Mouse (Mus musculus): ENCODE results near the gene Fbln2.

Gene Fbln2

GRCm38 (mm10) chr6:91192851-91193545 lies 19.3 kb upstream of the Fbln2 start:
- DNase-seq (ENCODE audit: low spot score) = no peak

GRCm38 (mm10) chr6:91198456-91198855 lies 13.8 kb upstream of the Fbln2 start:
- DNase-seq (ENCODE audit: low spot score) = no peak

- DNase-seq (ENCODE audit: low spot score) = no peak
Observed at GRCm38 (mm10) chr6:91200429-91201188, 11.6 kb upstream of the Fbln2 start.

- peak; percentile 24 for DNase-seq (ENCODE audit: low spot score)
Observed at GRCm38 (mm10) chr6:91201881-91202341, 10.3 kb upstream of the Fbln2 start.

DNA sequence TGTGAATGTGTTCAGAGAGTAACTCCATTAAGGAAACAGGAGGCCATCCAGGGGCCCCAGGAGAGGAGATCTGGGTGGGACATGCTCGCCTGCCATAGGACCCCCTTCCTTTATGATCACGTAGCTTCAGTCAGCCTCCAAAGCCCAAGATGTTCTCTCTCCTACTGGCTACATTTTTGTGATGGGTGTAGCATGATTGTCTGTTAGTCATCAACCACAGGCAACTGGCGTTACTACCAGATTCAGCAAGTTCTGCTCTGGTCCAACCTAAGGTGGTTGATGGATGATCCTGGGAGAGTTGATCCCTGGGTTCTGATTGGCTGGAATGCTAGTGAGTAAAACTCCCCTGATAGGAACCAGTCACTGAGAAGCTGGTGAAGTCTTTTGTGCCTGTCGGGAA lies 9.7 kb upstream of the Fbln2 start:
- no peak for DNase-seq (ENCODE audit: low spot score)

DNA sequence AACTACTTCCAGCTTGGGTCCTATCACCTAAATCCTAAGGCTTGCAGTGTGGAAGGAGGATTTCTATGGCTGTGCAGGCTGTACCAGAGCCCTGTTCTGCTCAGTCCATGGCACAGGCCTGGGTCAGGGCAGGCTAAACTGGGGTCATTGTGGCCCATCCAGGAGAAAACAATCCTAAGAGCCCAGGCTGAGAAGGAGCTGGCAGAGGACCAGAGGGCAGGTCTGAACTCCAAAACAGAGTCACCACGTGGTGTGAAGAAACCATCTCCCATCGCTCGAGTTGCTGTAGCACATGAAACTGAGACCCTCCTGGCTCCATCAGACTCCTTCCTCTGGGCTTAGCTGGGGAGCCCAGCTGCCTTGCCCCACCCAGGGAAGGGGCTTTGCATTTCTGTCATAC lies 6.9 kb upstream of the Fbln2 start:
- DNase-seq (ENCODE audit: low spot score) = no peak

- no peak for DNase-seq (ENCODE audit: low spot score)
Observed at GRCm38 (mm10) chr6:91205791-91206190, 6.5 kb upstream of the Fbln2 start.

GRCm38 (mm10) chr6:91207491-91207890 lies 4.8 kb upstream of the Fbln2 start:
- no peak for DNase-seq (ENCODE audit: low spot score)

DNA sequence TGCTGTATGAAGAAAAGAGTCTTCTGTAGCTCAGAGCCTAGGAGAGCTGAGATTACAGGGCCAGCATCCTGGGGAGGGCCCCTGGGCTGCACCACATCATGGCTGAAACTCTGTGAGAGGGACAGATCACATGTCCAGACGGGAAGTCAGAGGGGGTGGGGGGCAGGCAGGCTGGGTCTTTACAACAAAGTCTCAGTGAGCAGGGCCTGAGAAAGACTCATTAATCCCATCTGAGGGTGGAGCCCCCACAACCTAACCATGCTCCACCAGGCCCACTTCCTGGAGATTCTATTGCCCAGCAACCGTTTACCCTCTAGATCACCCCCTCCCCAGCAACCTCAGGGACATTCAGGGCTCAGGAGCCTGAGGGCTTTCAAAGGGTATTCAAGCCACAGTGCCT lies 2.5 kb upstream of the Fbln2 start:
- DNase-seq (ENCODE audit: low spot score) = no peak

DNA sequence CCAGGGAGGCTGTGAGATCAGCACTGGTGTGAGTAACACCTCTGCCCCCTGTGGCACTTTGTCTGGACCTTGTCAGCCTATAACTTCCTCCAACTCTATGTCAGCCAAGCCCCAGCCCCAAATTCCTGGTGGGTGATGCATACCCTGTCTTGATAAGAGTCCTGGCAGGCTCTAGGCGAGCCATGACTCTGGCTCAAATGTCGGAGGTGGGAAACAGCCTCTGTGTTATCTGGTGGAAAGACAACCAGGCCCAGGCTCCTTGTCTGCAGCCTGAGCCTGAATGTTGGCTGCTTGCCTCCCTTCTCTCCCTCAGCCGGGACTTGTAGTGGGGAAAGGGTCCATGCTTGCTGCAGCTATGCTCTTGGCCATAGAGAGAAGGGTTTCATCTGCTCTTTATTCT lies 1.4 kb upstream of the Fbln2 start:
- no peak for DNase-seq (ENCODE audit: low spot score)

GRCm38 (mm10) chr6:91212571-91212970 lies 316 bp downstream of the Fbln2 start:
- DNase-seq (ENCODE audit: low spot score) = peak; percentile 42

DNA sequence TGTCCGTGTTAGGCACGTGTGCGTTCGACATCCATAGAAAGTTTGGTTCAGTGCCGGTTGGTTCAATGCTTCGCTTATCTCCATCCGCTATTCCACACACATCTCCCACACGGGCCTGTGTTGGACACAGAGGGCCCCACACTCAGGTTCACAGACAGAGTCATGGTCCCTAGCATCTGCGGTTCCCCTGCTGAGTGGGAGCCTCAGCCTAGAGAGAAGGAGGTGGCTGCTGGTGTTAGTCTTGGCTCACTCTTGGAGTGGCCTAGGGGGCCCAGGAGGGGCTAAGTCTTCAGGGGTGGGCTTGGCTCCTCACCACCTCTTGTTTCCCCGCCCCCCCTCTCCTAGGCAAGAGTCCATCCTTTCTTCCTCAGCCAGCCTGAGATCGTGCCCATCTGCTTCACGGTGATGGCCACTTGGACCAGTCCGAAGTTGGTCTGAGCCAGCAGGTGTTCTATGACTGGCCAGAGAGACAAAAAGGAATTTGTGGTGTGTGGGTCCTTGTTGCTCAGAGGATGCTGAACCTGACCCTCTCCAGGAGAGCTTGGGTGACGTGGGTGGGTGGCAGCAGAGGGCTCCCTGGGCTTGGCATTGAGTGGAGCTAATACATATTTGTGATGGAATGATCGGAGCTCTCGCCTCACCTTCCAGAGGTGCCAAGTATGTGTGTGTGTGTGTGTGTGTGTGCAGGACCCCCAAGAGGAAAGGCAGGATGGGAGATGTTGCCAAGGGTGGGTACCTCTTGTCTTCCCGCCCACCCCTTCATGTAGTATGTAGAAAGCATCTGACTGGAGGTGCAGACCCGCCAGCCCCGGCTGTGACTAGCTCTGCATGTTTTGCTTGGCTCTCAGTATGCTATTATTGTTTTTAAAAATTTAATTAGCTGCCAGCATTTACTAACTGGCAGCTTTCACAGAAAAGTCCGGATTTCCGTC lies 1.3 kb downstream of the Fbln2 start:
- DNase-seq (ENCODE audit: low spot score) = no peak

- no peak for DNase-seq (ENCODE audit: low spot score)
Observed at GRCm38 (mm10) chr6:91215454-91215853, 3.2 kb downstream of the Fbln2 start.

DNA sequence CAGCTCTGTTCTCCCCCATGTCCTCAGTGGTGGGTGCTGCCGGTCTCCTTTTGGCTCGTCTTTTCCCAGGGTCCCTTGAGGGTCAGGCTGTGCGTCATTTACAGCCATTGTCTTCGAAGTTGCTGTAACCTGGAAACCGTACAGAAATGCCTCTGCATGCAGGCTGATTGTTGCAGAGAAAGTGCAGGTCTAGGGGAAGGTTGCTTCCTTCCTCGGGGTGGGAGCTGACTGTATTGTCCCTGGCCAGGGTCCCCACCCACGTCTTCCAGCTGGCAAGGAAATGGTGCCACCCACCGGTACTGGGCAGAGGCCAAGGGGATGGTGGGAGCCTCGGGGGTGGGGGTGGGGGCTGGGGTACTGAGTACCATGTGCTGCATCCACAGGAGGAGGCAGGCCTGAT lies 6.2 kb downstream of the Fbln2 start:
- no peak for DNase-seq (ENCODE audit: low spot score)

DNA sequence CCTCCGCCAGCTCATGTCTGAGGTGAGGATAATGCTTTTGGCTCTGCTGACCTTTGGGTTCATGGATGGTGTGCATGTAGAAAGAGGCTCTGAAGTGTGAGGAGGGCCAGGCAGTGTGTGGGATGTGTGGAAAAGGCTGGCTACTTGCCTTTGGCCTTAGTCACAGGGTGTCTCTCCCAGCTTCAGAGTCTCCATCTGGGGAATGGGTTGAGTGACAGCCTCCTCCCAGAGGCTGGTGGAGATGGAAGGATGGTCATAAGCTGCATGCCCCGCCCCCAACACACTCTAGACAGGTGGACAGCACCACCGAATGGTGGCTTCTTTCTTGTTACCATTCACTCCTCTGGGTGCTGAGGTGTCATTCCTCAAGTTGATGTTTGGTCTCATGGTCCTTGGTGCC lies 6.6 kb downstream of the Fbln2 start:
- DNase-seq (ENCODE audit: low spot score) = no peak

DNA sequence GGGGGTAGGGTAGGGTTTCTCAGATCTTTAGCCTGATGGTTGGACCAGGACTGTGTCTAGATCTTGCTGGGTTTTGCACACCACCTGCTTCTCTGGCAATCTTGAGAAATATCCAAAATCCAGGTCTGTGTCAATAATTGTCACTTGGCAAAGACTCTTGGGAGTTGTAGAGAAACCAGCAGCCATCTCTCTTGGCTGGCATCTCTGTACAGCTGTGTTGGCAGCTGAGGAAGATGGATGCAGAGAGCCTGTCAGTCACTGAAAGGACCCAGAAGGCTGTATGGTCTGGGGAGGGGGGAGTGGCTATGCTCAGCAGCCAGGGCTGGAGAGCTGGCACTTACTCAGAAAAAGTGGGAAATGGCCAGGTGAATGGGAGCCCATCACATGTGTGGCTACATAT lies 7.8 kb downstream of the Fbln2 start:
- DNase-seq (ENCODE audit: low spot score) = no peak

- no peak for DNase-seq (ENCODE audit: low spot score)
Observed at GRCm38 (mm10) chr6:91221094-91221493, 8.8 kb downstream of the Fbln2 start.

- peak; percentile 21 for DNase-seq (ENCODE audit: low spot score)
Observed at GRCm38 (mm10) chr6:91222694-91223346, 10.6 kb downstream of the Fbln2 start.

- DNase-seq (ENCODE audit: low spot score) = peak; percentile 52
Observed at GRCm38 (mm10) chr6:91224939-91225338, 12.7 kb downstream of the Fbln2 start.

DNA sequence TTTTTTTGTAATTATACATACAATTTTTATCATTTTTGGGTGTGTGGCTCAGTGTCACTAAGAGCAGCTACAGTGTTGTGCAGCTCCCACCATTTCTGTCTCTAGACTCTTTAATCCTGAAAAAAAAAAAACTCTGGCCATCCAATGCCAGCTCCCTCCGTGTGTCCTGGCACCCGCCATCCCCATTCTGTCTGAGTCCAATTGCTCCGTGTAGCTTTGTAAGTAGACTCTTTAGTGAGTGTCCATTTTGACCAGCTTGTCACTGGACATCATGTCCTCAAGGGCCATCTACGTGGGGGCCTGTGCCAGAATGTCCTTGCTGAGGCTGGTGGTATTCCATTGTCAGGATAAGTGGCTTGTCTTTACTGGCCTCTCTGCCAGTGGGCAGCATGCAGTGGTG lies 13.1 kb downstream of the Fbln2 start:
- DNase-seq (ENCODE audit: low spot score) = no peak

GRCm38 (mm10) chr6:91226058-91226457 lies 13.8 kb downstream of the Fbln2 start:
- DNase-seq (ENCODE audit: low spot score) = no peak

- no peak for DNase-seq (ENCODE audit: low spot score)
Observed at GRCm38 (mm10) chr6:91228980-91229379, 16.7 kb downstream of the Fbln2 start.

Data from lung, postnatal 25 days (tissue).